Mouse (Mus musculus) cerebellum, adult 11-12 months (tissue): ENCODE data around the gene Tmem25.
"Not testable (repeated sequence)": the region's sequence is repeated elsewhere in the genome, so short reads cannot be mapped to it uniquely, and the experiment has no call there.

Source experiments
- DNase-seq: peaks from one replicate; pipeline ENCODE4 v3.0.0; 2022

Gene Tmem25

GRCm38 (mm10) chr9:44772392-44772749, 26.7 kb downstream of the Tmem25 start:
- no peak for DNase-seq

- no peak for DNase-seq
Observed at GRCm38 (mm10) chr9:44771376-44771775, 27.7 kb downstream of the Tmem25 start.

- DNase-seq, result not testable (repeated sequence)
Observed at GRCm38 (mm10) chr9:44768029-44768394, 31.1 kb downstream of the Tmem25 start.

GRCm38 (mm10) chr9:44767101-44768028, 31.7 kb downstream of the Tmem25 start, which contains the start of the genes Arcn1 and Ift46:
TSS of gene Arcn1 (minus strand) at chr9:44767845.
TSS of gene Ift46 (plus strand) at chr9:44767908.
- DNase-seq, result peak; percentile 84

- DNase-seq, result no peak
Observed at GRCm38 (mm10) chr9:44760873-44761272, 38.2 kb downstream of the Tmem25 start.

GRCm38 (mm10) chr9:44748473-44748872, 50.6 kb downstream of the Tmem25 start:
- no peak for DNase-seq

- DNase-seq, result no peak
Observed at GRCm38 (mm10) chr9:44747341-44747740, 51.8 kb downstream of the Tmem25 start.

GRCm38 (mm10) chr9:44746666-44747065, 52.4 kb downstream of the Tmem25 start:
- DNase-seq, result no peak

GRCm38 (mm10) chr9:44745371-44745770, 53.7 kb downstream of the Tmem25 start:
- no peak for DNase-seq
